Mouse (Mus musculus): Measurements from ENCODE around the gene Zdhhc22. TPM values are rescaled to one million over a fixed set of nuclear protein-coding genes. Genes with fewer than 3 reads are reported as not detected.

The Zdhhc22 gene
- total RNA-seq, 2 experiments from 2014 or later, result 0.49 to 0.60 TPM

- DNase-seq, result no peak
Observed at GRCm38 (mm10) chr12:86994776-86995175, 4.5 kb upstream of the Zdhhc22 start.

- peak in 1 of 2 experiments; percentile 29 for DNase-seq
Observed at GRCm38 (mm10) chr12:86994166-86994565, 3.9 kb upstream of the Zdhhc22 start.

- DNase-seq, result no peak
Observed at GRCm38 (mm10) chr12:86990755-86991110, 503 bp upstream of the Zdhhc22 start.

GRCm38 (mm10) chr12:86989378-86989777 is 852 bp downstream of the Zdhhc22 start:
- no peak for DNase-seq

GRCm38 (mm10) chr12:86988227-86988626 is 2.0 kb downstream of the Zdhhc22 start:
- DNase-seq, result no peak

- DNase-seq, result no peak
Observed at GRCm38 (mm10) chr12:86986562-86986961, 3.7 kb downstream of the Zdhhc22 start.

- DNase-seq, result peak; percentile 74 to 77
Observed at GRCm38 (mm10) chr12:86984194-86984555, 6.1 kb downstream of the Zdhhc22 start.

GRCm38 (mm10) chr12:86983470-86984193 is 6.6 kb downstream of the Zdhhc22 start:
- peak; percentile 69 to 78 for DNase-seq

GRCm38 (mm10) chr12:86981180-86981579 is 9.1 kb downstream of the Zdhhc22 start:
- DNase-seq, result no peak

GRCm38 (mm10) chr12:86977833-86978232 is 12.4 kb downstream of the Zdhhc22 start:
- peak; percentile 87 to 88 for DNase-seq

GRCm38 (mm10) chr12:86976511-86977168 is 13.6 kb downstream of the Zdhhc22 start:
- DNase-seq, result no peak

- DNase-seq, result no peak
Observed at GRCm38 (mm10) chr12:86975761-86976160, 14.5 kb downstream of the Zdhhc22 start.

- DNase-seq, result peak; percentile 62 to 74
Observed at GRCm38 (mm10) chr12:86974387-86975288, 15.6 kb downstream of the Zdhhc22 start.

GRCm38 (mm10) chr12:86973706-86974105 is 16.5 kb downstream of the Zdhhc22 start:
- no peak for DNase-seq

- DNase-seq, result peak; percentile 75 to 85
Observed at GRCm38 (mm10) chr12:86973216-86973615, 17.0 kb downstream of the Zdhhc22 start.

- no peak for DNase-seq
Observed at GRCm38 (mm10) chr12:86971089-86971488, 19.1 kb downstream of the Zdhhc22 start.

GRCm38 (mm10) chr12:86969220-86969601 is 21.0 kb downstream of the Zdhhc22 start:
- DNase-seq, result no peak

GRCm38 (mm10) chr12:86968468-86969219 is 21.6 kb downstream of the Zdhhc22 start:
- DNase-seq, result no peak

- DNase-seq, result no peak
Observed at GRCm38 (mm10) chr12:86965237-86965799, 24.9 kb downstream of the Zdhhc22 start.

- DNase-seq, result no peak
Observed at GRCm38 (mm10) chr12:86964278-86965057, 25.8 kb downstream of the Zdhhc22 start.

Data from adrenal gland, postnatal 36 days (tissue).